Mouse (Mus musculus) MEL-GATA-1-ER (cell line): ENCODE data around the gene Col4a1.

Experiments used
- DNase-seq: peaks from one replicate; pipeline ENCODE4 v3.0.0-alpha.2; 2012; ENCODE audit warnings: low read depth; ENCODE audit errors: extremely low read depth

The Col4a1 gene

GRCm38 (mm10) chr8:11181420-11182147, 131.0 kb downstream of the Col4a1 start:
- no peak for DNase-seq

- DNase-seq = no peak
These were observed 132.8 kb downstream of the Col4a1 start for GRCm38 (mm10) chr8:11179869-11180268.

GRCm38 (mm10) chr8:11176393-11176792, 136.2 kb downstream of the Col4a1 start:
- DNase-seq = no peak

GRCm38 (mm10) chr8:11173284-11174191, 139.1 kb downstream of the Col4a1 start:
- no peak for DNase-seq

DNA sequence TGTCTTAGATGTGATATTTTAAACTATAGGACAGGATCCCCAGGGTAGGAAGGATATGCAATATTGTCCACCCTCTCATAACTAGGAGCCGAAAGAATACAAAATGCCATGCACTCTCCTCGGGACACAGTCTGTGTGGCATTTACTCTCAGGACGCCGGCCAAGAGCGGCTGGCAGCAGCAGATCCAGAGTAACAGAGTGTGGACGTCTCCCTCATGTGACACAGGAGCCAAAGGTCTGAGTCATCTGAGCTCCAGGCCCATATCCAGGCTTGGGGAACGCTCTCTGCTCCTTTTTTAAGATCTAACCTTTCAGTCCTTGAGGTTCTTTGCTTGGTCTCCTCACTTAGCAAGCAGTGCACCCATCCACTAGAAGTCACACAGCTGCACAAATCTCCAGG, 141.1 kb downstream of the Col4a1 start:
- no peak for DNase-seq

DNA sequence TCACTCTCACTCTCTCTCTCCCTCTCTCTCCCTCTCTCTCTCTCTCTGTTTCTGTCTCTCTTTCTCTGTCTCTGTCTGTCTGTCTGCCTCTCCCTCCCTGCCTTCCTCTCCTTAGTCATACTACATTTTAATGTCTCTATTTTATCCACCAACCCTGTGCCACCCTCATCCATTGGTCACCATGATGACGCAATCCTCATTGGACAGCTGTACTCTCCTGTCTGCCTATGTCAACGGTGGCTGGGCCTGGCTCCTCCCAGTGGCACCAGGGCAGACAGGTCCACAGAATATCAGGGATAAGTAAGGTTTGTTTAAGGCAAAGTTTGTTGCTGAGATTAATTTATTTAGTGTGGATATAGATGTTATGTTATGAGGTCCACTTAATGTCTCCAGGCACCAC, 143.2 kb downstream of the Col4a1 start:
- DNase-seq = no peak

DNA sequence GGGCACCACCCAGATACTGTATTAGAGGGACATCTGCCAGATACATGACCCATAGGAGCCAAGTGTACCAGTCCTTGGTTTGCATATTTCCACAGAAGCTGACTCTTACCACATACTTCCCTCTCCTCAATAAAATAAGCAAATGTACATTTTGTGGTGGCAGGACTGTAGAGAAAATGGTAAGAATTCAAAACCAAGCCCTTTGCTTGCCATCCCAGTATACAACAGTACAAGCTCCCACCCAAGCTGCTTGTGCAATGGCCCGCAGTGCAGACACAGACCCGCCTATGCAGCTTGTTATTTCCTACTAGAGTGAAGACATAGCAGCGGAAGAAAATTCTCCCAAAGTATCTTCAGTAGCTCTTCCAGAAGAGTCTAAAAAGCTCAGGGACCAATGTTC, 143.8 kb downstream of the Col4a1 start:
- no peak for DNase-seq

DNA sequence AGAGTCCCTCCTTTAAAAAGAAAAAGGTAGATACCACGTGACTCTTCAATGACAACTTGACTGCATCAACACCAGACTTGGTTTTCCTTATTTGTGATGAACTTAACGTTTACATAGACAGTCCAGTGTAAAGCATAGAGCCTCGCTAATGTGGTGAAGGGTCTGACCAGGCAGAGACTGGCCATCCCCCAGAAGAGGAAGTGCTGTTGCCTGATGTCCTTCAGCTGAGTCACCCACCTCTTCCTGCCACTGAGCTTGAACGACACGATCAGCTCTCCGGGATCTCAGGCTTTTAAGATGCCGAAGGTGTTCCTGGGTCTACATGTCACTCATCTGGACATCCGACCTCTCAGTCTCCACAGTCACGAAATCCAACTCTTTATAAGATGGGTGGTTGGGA, 144.7 kb downstream of the Col4a1 start:
- DNase-seq = no peak

- no peak for DNase-seq
These were observed 147.0 kb downstream of the Col4a1 start for GRCm38 (mm10) chr8:11165592-11165991.

DNA sequence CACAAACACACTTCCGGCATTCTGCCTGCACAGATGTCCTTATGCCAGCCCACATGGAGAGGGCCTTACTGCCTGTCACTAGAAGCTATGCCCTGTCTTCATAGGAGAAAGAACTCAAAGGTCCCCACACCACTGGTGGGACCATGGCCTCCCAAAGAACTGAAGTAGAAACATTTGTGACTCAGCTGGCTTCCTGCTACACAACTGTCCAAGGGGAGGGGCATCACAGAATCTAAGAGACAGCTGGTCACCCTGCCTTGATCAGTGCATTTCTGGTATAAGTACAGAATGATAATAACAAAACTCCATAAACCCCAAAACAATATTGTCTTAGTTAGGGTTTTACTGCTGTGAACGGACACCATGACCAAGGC, 156.3 kb downstream of the Col4a1 start:
- no peak for DNase-seq

DNA sequence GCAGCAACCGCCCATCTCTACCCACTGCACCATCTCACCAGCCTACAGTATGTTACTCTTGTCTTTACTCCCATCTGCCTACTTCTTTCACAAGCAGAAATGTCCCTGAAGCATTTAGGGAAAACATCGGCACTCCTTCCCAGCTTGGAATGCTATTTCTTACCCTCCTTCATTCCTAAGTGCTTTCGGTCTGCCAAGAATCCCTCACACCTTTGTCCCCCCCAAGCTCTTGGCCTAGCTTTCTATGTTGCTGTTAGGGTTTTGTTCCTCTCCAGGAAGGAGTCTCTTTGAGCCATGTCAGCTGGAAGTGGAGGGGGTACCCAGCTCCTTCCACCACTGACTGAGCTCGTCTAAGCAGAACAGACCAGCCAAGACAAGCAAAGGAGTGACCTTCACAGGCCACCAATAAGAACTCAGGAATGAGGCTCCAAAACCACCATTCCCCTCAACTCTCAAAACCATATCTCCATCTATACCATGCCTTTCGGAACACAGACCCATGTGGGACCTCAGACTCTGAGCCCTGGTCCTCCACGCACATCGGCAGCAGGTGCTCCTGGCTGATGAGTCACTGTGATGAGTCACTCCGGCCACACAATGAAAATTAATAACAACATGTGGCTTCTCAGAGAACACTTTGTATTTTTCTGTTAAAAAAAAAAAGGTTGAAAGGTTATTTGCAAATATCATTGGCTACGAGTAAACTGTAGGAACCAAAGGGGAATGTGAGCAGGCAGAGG, 156.9 kb downstream of the Col4a1 start:
- DNase-seq = no peak

DNA sequence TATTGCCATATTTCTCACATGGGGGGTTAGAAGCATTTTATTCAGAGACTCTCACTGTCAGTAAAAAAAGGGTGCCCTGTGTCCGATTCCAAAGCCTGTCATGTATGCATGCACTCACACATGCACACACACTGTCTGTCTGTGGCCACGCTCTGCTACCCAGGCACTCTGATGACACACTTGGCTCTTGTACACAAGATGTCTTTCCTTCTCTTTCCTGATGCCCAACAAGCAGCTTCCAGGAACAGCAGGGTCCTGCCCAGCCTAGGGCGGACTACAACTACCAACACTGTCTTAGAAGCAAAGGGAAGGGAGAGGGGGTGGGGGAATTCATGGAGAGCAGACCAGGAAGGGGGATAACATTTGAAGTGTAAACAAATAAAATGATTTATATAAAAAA, 162.4 kb downstream of the Col4a1 start:
- no peak for DNase-seq

GRCm38 (mm10) chr8:11149201-11149810, 163.3 kb downstream of the Col4a1 start:
- no peak for DNase-seq

GRCm38 (mm10) chr8:11148797-11149196, 163.8 kb downstream of the Col4a1 start:
- DNase-seq = no peak
